ENCODE assay signal across 14 mouse cellular contexts in genomic region chr19:43922963-43923362, GRCm38 (mm10). TPM values are rescaled to one million over a fixed set of nuclear protein-coding genes. Genes with fewer than 3 reads are reported as not detected.
DNase-seq lines count a peak whose midpoint lies in the region; ATAC-seq and TF ChIP-seq lines count a peak whose summit lies in the region.
"Had no signal": no experiment of that assay in that cellular context is flagged by ENCODE, and none has a peak within 500 bp of the region (broad histone marks: within the 10 kb centered on the region; RNA-seq: fewer than 3 reads in every experiment).

No protein-coding gene starts in this region.

- no peak overlapping the region for H3K9ac ChIP-seq in liver, postnatal 0 days (replicated peaks)
- no peak overlapping the region for H3K9ac ChIP-seq in liver, embryonic 12.5 days
- H3K9ac ChIP-seq: heart, embryonic 15.5 days; hindbrain, embryonic 12.5 days; lung, embryonic 15.5 days; neural tube, embryonic 12.5 days had no signal

- H3K4me3 ChIP-seq in liver, postnatal 0 days (ENCODE audit: low read depth, low read length), result no peak overlapping the region
- H3K4me3 ChIP-seq in liver, embryonic 12.5 days, result no peak overlapping the region
- H3K4me3 ChIP-seq: heart, embryonic 15.5 days; hindbrain, embryonic 12.5 days; lung, embryonic 15.5 days; neural tube, embryonic 12.5 days had no signal

- H3K27me3 ChIP-seq in liver, postnatal 0 days (ENCODE audit: insufficient read depth, low read length), result no peaks in the 10 kb centered on the region
- no peaks in the 10 kb centered on the region for H3K27me3 ChIP-seq in liver, embryonic 12.5 days (replicated peaks)
- no peaks in the 10 kb centered on the region for H3K27me3 ChIP-seq in splenic B cell, adult 2 months (ENCODE audit: control insufficient read depth, insufficient read depth, low read length, poor library complexity, severe bottlenecking)
- H3K27me3 ChIP-seq: heart, embryonic 15.5 days; hindbrain, embryonic 12.5 days; lung, embryonic 15.5 days; neural tube, embryonic 12.5 days; Patski had no signal

- no peaks in the 10 kb centered on the region for H3K36me3 ChIP-seq in liver, postnatal 0 days (replicated peaks; ENCODE audit: insufficient read depth, low read length)
- H3K36me3 ChIP-seq in liver, embryonic 12.5 days, result peaks cover 9% of the 10 kb centered on the region; the same call in 1 of the 2 replicates
- H3K36me3 ChIP-seq in splenic B cell, adult 2 months (ENCODE audit: control insufficient read depth, insufficient read depth, low read length, poor library complexity, severe bottlenecking), result no peaks in the 10 kb centered on the region
- H3K36me3 ChIP-seq: hindbrain, embryonic 12.5 days; lung, embryonic 15.5 days; neural tube, embryonic 12.5 days had no signal

- H3K4me1 ChIP-seq in liver, postnatal 0 days (ENCODE audit: insufficient read depth), result peaks cover 18% of the 10 kb centered on the region
- peaks cover 41% of the 10 kb centered on the region for H3K4me1 ChIP-seq in liver, embryonic 12.5 days

- peak; percentile 23 for DNase-seq in heart, postnatal 4 days
- DNase-seq in heart, adult 18-20 months, result no peak
- no peak for DNase-seq in liver, postnatal 0 days
- peak; percentile 77 for DNase-seq in ES-CJ7 (ENCODE audit: low read depth, low spot score)
- DNase-seq in splenic B cell, adult 2 months (ENCODE audit: low read depth, low spot score), result peak; percentile 16
- DNase-seq in heart, adult 11 months, result no peak
- DNase-seq: kidney, adult 18-20 months; thymus, postnatal 36 days had no signal

- H3K27ac ChIP-seq in liver, postnatal 0 days (ENCODE audit: low read depth), result no peak overlapping the region
- no peak overlapping the region for H3K27ac ChIP-seq in liver, embryonic 12.5 days
- H3K27ac ChIP-seq: heart, embryonic 15.5 days; hindbrain, embryonic 12.5 days; lung, embryonic 15.5 days; neural tube, embryonic 12.5 days had no signal

- TF ChIP-seq CTCF in liver, postnatal 0 days (IDR thresholded peaks at IDR 0.05; ENCODE audit: low read depth), result peak; percentile 36

- H3K4me2 ChIP-seq in liver, postnatal 0 days (ENCODE audit: low read depth, low read length), result no peak overlapping the region
- no peak overlapping the region for H3K4me2 ChIP-seq in liver, embryonic 12.5 days
- H3K4me2 ChIP-seq: heart, embryonic 15.5 days; hindbrain, embryonic 12.5 days; lung, embryonic 15.5 days; neural tube, embryonic 12.5 days had no signal

- TF ChIP-seq EP300 in liver, postnatal 0 days (IDR thresholded peaks at IDR 0.05; ENCODE audit: low read depth), result no peak

- WGBS in liver, postnatal 0 days (ENCODE audit: insufficient replicate concordance), result 89% methylated on average over 7 of the region's 7 CpGs
- 85% methylated on average over 7 of the region's 7 CpGs for WGBS in liver, embryonic 12.5 days (ENCODE audit: insufficient replicate concordance)

- no peaks in the 10 kb centered on the region; the same call in 1 of the 2 replicates for H3K9me3 ChIP-seq in liver, postnatal 0 days (ENCODE audit: low read length)
- H3K9me3 ChIP-seq in liver, embryonic 12.5 days (replicated peaks), result peaks cover 3% of the 10 kb centered on the region; the same call in 1 of the 2 replicates
- H3K9me3 ChIP-seq: heart, embryonic 15.5 days; lung, embryonic 15.5 days had no signal

- ATAC-seq in liver, postnatal 0 days, result no peak
- ATAC-seq in liver, embryonic 12.5 days, result no peak
- ATAC-seq: Patski had no signal

RNA-seq across cellular contexts. Expression of gene Dnmbp, which starts 17.0 kb away (rescaled TPM):
- 10 to 100 TPM; 12.5 to 13.6 TPM for total RNA-seq in heart, postnatal 4 days (2021)
- 1 to 10 TPM; 9.0 to 10.0 TPM for total RNA-seq in heart, adult 18-20 months (2021)
- 4.0 and 4.8 TPM in 2 replicates for polyA plus RNA-seq in liver, postnatal 0 days (2015; fragmentation: Nextera tagmentation; extraction: Ambion mirVana)
- polyA plus RNA-seq in liver, embryonic 12.5 days (2016; fragmentation: Nextera tagmentation; extraction: Ambion mirVana), result 3.9 and 4.2 TPM in 2 replicates

Comparison
In these comparisons a context has a peak if more than half of its experiments do, and no peak if none do; other contexts are left out.
1. DNase-seq: peak in heart, postnatal 4 days (single experiment), ES-CJ7 (single experiment) and splenic B cell, adult 2 months (single experiment); none in heart, adult 18-20 months (0 of 2), liver, postnatal 0 days (single experiment) and heart, adult 11 months (single experiment).